In genomic region chr8:82027401-82027800, GRCm38 (mm10) we compare ENCODE assay signal across 9 mouse cellular contexts.
DNase-seq lines count a peak whose midpoint lies in the region; ATAC-seq and TF ChIP-seq lines count a peak whose summit lies in the region.
"Had no signal": no experiment of that assay in that cellular context is flagged by ENCODE, and none has a peak within 500 bp of the region (broad histone marks: within the 10 kb centered on the region; RNA-seq: fewer than 3 reads in every experiment).

No protein-coding gene starts in this region.

- WGBS in forebrain, embryonic 16.5 days, result 20% methylated on average over 3 of the region's 3 CpGs
- 32% methylated on average over 3 of the region's 3 CpGs for WGBS in limb, embryonic 14.5 days

- ATAC-seq in forebrain, embryonic 16.5 days, result peak; percentile 78
- peak; percentile 66 for ATAC-seq in limb, embryonic 14.5 days (ENCODE audit: low FRiP score, low read depth)

- no peaks in the 10 kb centered on the region for H3K9me3 ChIP-seq in forebrain, embryonic 16.5 days (ENCODE audit: control insufficient read depth, low read length)
- H3K9me3 ChIP-seq in limb, embryonic 14.5 days (ENCODE audit: control insufficient read depth, low read length), result no peaks in the 10 kb centered on the region

- H3K4me3 ChIP-seq in forebrain, embryonic 16.5 days (replicated peaks; ENCODE audit: low read length), result no peak overlapping the region
- H3K4me3 ChIP-seq in limb, embryonic 14.5 days (replicated peaks; ENCODE audit: low read length), result no peak overlapping the region
- H3K4me3 ChIP-seq: heart, adult 2 months had no signal

- H3K27me3 ChIP-seq in forebrain, embryonic 16.5 days (replicated peaks; ENCODE audit: control insufficient read depth, insufficient read depth, low read length), result no peaks in the 10 kb centered on the region
- no peaks in the 10 kb centered on the region for H3K27me3 ChIP-seq in limb, embryonic 14.5 days (ENCODE audit: control insufficient read depth, insufficient read depth, low read length)

- H3K36me3 ChIP-seq in forebrain, embryonic 16.5 days (ENCODE audit: control insufficient read depth, insufficient read depth), result no peaks in the 10 kb centered on the region
- no peaks in the 10 kb centered on the region for H3K36me3 ChIP-seq in limb, embryonic 14.5 days (ENCODE audit: control insufficient read depth, insufficient read depth, low read length)

- intact Hi-C loops in left cerebral cortex, postnatal 25 days (cut with DNase I), result loop anchor here (5.0 to 10.0 kb wide), 2 partner anchors 545 to 963 kb away; no protein-coding TSS in a partner anchor

- H3K27ac ChIP-seq in forebrain, embryonic 16.5 days (ENCODE audit: low read length), result no peak overlapping the region
- H3K27ac ChIP-seq in limb, embryonic 14.5 days (replicated peaks; ENCODE audit: low read depth, low read length), result no peak overlapping the region
- H3K27ac ChIP-seq: heart, adult 2 months had no signal

- no peak for TF ChIP-seq POLR2A in limb, embryonic 14.5 days (IDR thresholded peaks at IDR 0.05; ENCODE audit: borderline replicate concordance, extremely low read depth, insufficient read depth, insufficient read length)

- H3K4me1 ChIP-seq in forebrain, embryonic 16.5 days (replicated peaks; ENCODE audit: control insufficient read depth, insufficient read depth, low read length), result peaks cover 9% of the 10 kb centered on the region; the same call in 1 of the 2 replicates
- H3K4me1 ChIP-seq in limb, embryonic 14.5 days (ENCODE audit: control insufficient read depth, insufficient read depth, low read length), result peaks cover 15% of the 10 kb centered on the region

- no peak overlapping the region for H3K9ac ChIP-seq in forebrain, embryonic 16.5 days (replicated peaks; ENCODE audit: low read depth, low read length)
- H3K9ac ChIP-seq in limb, embryonic 14.5 days (ENCODE audit: low read depth, low read length, severe bottlenecking), result no peak overlapping the region

- DNase-seq in left cerebral cortex, postnatal 25 days (ENCODE audit: low spot score in 2 of 2), result peak; percentile 6 to 17
- no peak for DNase-seq in left cerebral cortex, adult 8-10 months (ENCODE audit: low spot score in 2 of 2)
- peak; percentile 19 to 30 for DNase-seq in adrenal gland, postnatal 36 days
- DNase-seq in limb, embryonic 14.5 days (ENCODE audit: low spot score), result peak; percentile 82
- no peak for DNase-seq in yolk sac, embryonic 10.5 days (ENCODE audit: low spot score)
- no peak for DNase-seq in ovary, postnatal 36 days (ENCODE audit: low spot score)
- no peak for DNase-seq in urinary bladder, adult 2 months (ENCODE audit: low spot score)

- no peak overlapping the region for H3K4me2 ChIP-seq in forebrain, embryonic 16.5 days (ENCODE audit: low read length)
- H3K4me2 ChIP-seq in limb, embryonic 14.5 days (replicated peaks; ENCODE audit: low read depth, low read length, severe bottlenecking), result no peak overlapping the region

Comparison
In these comparisons a context has a peak if more than half of its experiments do, and no peak if none do; other contexts are left out.
1. DNase-seq: peak in left cerebral cortex, postnatal 25 days (2 of 2), adrenal gland, postnatal 36 days (2 of 2) and limb, embryonic 14.5 days (single experiment); none in left cerebral cortex, adult 8-10 months (0 of 2), yolk sac, embryonic 10.5 days (single experiment), ovary, postnatal 36 days (single experiment) and urinary bladder, adult 2 months (single experiment).